Mouse (Mus musculus) bone marrow, adult 2 months (tissue): ENCODE results near the gene Teddm1b. TPM values are rescaled to one million over a fixed set of nuclear protein-coding genes. Genes with fewer than 3 reads are reported as not detected.

Experiments used
- H3K27ac ChIP-seq: fragments of 200-500 bp; 2 replicates; pipeline ENCODE4 v1.5.1; 2012; ENCODE audit warnings: low read depth, mild to moderate bottlenecking, control low read depth, inconsistent platforms, low read length; ENCODE audit not compliant: control insufficient read depth, poor library complexity, insufficient read depth
- H3K4me1 ChIP-seq: fragments of 200-500 bp; 2 replicates; pipeline ENCODE4 v1.6.1; 2011; ENCODE audit warnings: low read length; ENCODE audit not compliant: control insufficient read depth, insufficient read depth
- H3K4me3 ChIP-seq: fragments of 200-500 bp; replicated peaks from 2 replicates; pipeline ENCODE3; 2011; ENCODE audit warnings: mild to moderate bottlenecking, low read depth, low read length, control low read depth; ENCODE audit not compliant: control insufficient read depth
- CTCF ChIP-seq: fragments of 200-500 bp; IDR thresholded peaks from 2 replicates; pipeline ENCODE4 v1.5.1; 2011; ENCODE audit warnings: low read length, control low read depth; ENCODE audit not compliant: control insufficient read depth, insufficient read depth
- POLR2A ChIP-seq: fragments of 200-500 bp; IDR thresholded peaks from 2 replicates; pipeline ENCODE4 v1.6.1; 2011; ENCODE audit warnings: low read depth, mild to moderate bottlenecking, control low read depth, low read length, borderline replicate concordance; ENCODE audit not compliant: control insufficient read depth
- WGBS: fragments of 180-500 bp; shearing (Covaris S2); methylation state at CpG from one replicate; pipeline ENCODE4 v1.1.7; 2018; 5-methylcytosine and 5-hydroxymethylcytosine counted together
- polyA plus RNA-seq: library from polyadenylated mRNA; stranded (reverse); fragments of >200 nt; gene quantifications from 2 replicates; pipeline ENCODE4 v1.2.4, GENCODE M21; 2011; ENCODE audit warnings: low replicate concordance; ENCODE audit not compliant: missing spikeins, insufficient read depth, insufficient read length

The Teddm1b gene
- polyA plus RNA-seq, 1 experiment = not detected

GRCm38 (mm10) chr1:153886024-153886633, 12.0 kb downstream of the Teddm1b start:
- TF ChIP-seq CTCF (no peak), POLR2A (no peak)
- WGBS = 81% methylated on average over 17 of the region's 17 CpGs
- H3K4me3 ChIP-seq = no peak overlapping the region
- H3K27ac ChIP-seq = no peak overlapping the region
- no peaks in the 10 kb centered on the region for H3K4me1 ChIP-seq

- Histone ChIP-seq H3K27ac (no peak overlapping the region), H3K4me3 (no peak overlapping the region), H3K4me1 (no peaks in the 10 kb centered on the region)
- TF ChIP-seq POLR2A = no peak
- no peak for TF ChIP-seq CTCF
- WGBS = 93% methylated on average over 10 of the region's 10 CpGs
These were observed 16.0 kb downstream of the Teddm1b start for GRCm38 (mm10) chr1:153890121-153890520.

- 4% methylated on average over 4 of the region's 4 CpGs for WGBS
- Histone ChIP-seq H3K4me3 (no peak within 1 kb of the TSS), H3K27ac (no peak within 1 kb of the TSS), H3K4me1 (no peaks in the 10 kb centered on the region)
- TF ChIP-seq CTCF (no peak), POLR2A (no peak)
These were observed 17.3 kb downstream of the Teddm1b start, which contains the start of gene Teddm1a for GRCm38 (mm10) chr1:153891442-153891841. Teddm1a (plus strand) TSS chr1:153891742.

DNA sequence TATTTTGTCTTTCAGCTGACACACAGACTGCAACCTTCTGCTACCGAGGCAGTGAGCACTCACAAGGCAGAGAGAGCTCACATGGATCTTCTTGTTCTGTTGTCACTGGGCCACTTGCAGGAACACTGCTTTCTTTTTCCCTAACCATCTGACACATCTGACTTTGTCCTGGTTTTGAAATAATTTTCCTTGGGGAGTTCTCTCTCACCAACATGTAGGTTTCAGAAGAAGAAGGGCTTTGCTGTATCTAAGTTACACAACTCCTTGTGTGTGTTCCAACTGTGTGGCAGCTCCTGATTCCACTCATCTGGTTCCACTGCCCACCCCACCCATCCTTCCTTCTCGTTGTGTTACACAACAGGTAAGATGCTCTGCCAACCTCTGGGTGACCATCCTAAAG, 19.6 kb downstream of the Teddm1b start:
- TF ChIP-seq CTCF = no peak
- TF ChIP-seq POLR2A = no peak
- 36% methylated on average over 2 of the region's 2 CpGs for WGBS
- Histone ChIP-seq H3K4me1 (no peaks in the 10 kb centered on the region), H3K4me3 (no peak overlapping the region), H3K27ac (no peak overlapping the region)

DNA sequence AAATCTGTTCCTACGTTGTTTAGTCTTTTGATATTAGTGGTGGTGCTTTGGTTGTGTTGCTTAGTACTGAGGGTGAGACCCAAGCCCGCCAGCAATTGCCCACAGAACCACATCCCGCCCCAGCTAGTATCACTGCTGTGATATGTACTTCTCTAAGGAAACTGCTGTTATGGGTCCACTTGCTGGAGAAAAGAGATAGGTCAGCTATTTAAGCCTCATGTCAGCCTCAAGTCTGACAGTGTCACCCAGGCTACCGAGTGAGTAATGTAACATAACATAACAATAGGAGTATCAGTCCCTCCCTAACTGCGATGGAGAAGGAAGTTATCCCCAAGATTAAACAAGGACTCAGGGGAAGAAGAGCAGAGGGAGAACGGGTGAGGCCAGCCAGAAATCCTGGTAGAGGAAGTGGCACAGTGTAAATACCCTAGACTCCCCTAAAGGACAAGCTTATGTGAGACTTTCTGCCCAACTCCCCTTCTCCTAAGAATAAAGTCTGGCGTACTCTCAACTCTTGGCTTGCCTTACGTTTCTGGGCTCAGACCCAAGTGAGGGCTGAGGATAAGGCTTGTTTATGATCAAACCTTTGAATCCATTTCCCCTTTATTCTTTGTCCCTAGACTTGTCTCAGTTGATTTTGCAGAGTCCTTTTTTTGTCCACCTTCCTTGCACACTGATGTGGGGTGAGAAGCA, 20.2 kb downstream of the Teddm1b start:
- no peak overlapping the region for H3K27ac ChIP-seq
- TF ChIP-seq CTCF (no peak), POLR2A (no peak)
- no peaks in the 10 kb centered on the region for H3K4me1 ChIP-seq
- WGBS = 31% methylated on average over 8 of the region's 8 CpGs
- H3K4me3 ChIP-seq = no peak overlapping the region

- no peak overlapping the region for H3K27ac ChIP-seq
- no peak overlapping the region for H3K4me3 ChIP-seq
- no peaks in the 10 kb centered on the region for H3K4me1 ChIP-seq
- TF ChIP-seq CTCF (peak; percentile 91), POLR2A (no peak)
- WGBS = 39% methylated on average over 5 of the region's 5 CpGs
These were observed 20.8 kb downstream of the Teddm1b start for GRCm38 (mm10) chr1:153894979-153895378.

- no peaks in the 10 kb centered on the region for H3K4me1 ChIP-seq
- no peak overlapping the region for H3K4me3 ChIP-seq
- WGBS = 88% methylated on average over 8 of the region's 8 CpGs
- no peak overlapping the region for H3K27ac ChIP-seq
- TF ChIP-seq CTCF = no peak
These were observed 23.1 kb downstream of the Teddm1b start for GRCm38 (mm10) chr1:153897196-153897595.

GRCm38 (mm10) chr1:153898989-153899730, 25.0 kb downstream of the Teddm1b start:
- no peak for TF ChIP-seq CTCF
- no peak for TF ChIP-seq POLR2A
- Histone ChIP-seq H3K4me1 (no peaks in the 10 kb centered on the region), H3K27ac (peak overlapping the region; percentile 26; the same call in 1 of the 2 replicates), H3K4me3 (peak overlapping the region; percentile 97)
- 21% methylated on average over 22 of the region's 22 CpGs for WGBS
